Mouse (Mus musculus) stomach, postnatal 0 days (tissue): ENCODE results near the gene Sec23a. TPM values are rescaled to one million over a fixed set of nuclear protein-coding genes. Genes with fewer than 3 reads are reported as not detected.
A peak's percentile ranks its signal among the peaks of the same experiment; 100 is the strongest.
"Not testable (repeated sequence)": the region's sequence is repeated elsewhere in the genome, so short reads cannot be mapped to it uniquely, and the experiment has no call there.

Source experiments
- ATAC-seq: fragments of 200-750 bp; cut with Nextera tagmentation; 2 replicates; pipeline ENCODE4 v1.8.0; 2017; ENCODE audit not compliant: low FRiP score, low TSS enrichment
- DNase-seq: peaks from one replicate; pipeline ENCODE4 v3.0.0-alpha.2; 2016; ENCODE audit warnings: low spot score
- H3K27ac ChIP-seq: fragments of 300-500 bp; sonication (generic); replicated peaks from 2 replicates; pipeline ENCODE4 v1.5.1; 2014; ENCODE audit warnings: mild to moderate bottlenecking, control low read depth
- H3K27me3 ChIP-seq: fragments of 300-500 bp; sonication (generic); 2 replicates; pipeline ENCODE4 v1.6.1; 2014; ENCODE audit warnings: low read length; ENCODE audit not compliant: control insufficient read depth, insufficient read depth
- H3K36me3 ChIP-seq: fragments of 300-500 bp; sonication (generic); 2 replicates; pipeline ENCODE4 v1.6.1; 2014; ENCODE audit warnings: low read length, mixed read lengths; ENCODE audit not compliant: control insufficient read depth, insufficient read depth
- H3K4me1 ChIP-seq: fragments of 300-500 bp; sonication (generic); replicated peaks from 2 replicates; pipeline ENCODE4 v1.6.1; 2014; ENCODE audit warnings: antibody characterized with exemption; ENCODE audit not compliant: control insufficient read depth, insufficient read depth
- H3K4me2 ChIP-seq: fragments of 300-500 bp; sonication (generic); replicated peaks from 2 replicates; pipeline ENCODE4 v1.6.1; 2014; ENCODE audit warnings: low read depth, mild to moderate bottlenecking, control low read depth, moderate library complexity
- H3K4me3 ChIP-seq: fragments of 300-500 bp; sonication (generic); 2 replicates; pipeline ENCODE4 v1.5.1; 2014; ENCODE audit warnings: low read depth, low read length, control low read depth
- H3K9ac ChIP-seq: fragments of 300-500 bp; sonication (generic); 2 replicates; pipeline ENCODE4 v1.6.1; 2014; ENCODE audit warnings: mild to moderate bottlenecking, low read length, control low read depth, mixed read lengths
- H3K9me3 ChIP-seq: fragments of 300-500 bp; sonication (generic); 2 replicates; pipeline ENCODE4 v1.6.1; 2016; ENCODE audit warnings: low read length; ENCODE audit not compliant: control insufficient read depth
- CTCF ChIP-seq: IDR thresholded peaks from 2 replicates; pipeline ENCODE4 v1.5.1; 2016; ENCODE audit warnings: antibody characterized with exemption, low read depth, mild to moderate bottlenecking, moderate library complexity
- EP300 ChIP-seq: optimal IDR thresholded peaks from 2 replicates; pipeline ENCODE3; 2016; ENCODE audit warnings: antibody characterized with exemption
- WGBS: fragments of 180-500 bp; shearing (Covaris S2); extraction: QIAGEN DNeasy Blood & Tissue Kit; methylation state at CpG from one replicate; pipeline ENCODE4 v1.1.7; 2014; 5-methylcytosine and 5-hydroxymethylcytosine counted together
- polyA plus RNA-seq: library from polyadenylated mRNA; unstranded; fragments of >200 nt; fragmentation: Nextera tagmentation; extraction: Ambion mirVana; gene quantifications from 2 replicates; pipeline ENCODE4 v1.2.1, GENCODE M21; 2015

The Sec23a gene
- polyA plus RNA-seq = 32.4 and 33.7 TPM in 2 replicates

GRCm38 (mm10) chr12:59011844-59012709 lies at the start of gene Sec23a:
TSS of gene Sec23a (minus strand) at chr12:59012017.
- H3K27me3 ChIP-seq = no peaks in the 10 kb centered on the region
- DNase-seq = peak; percentile 99
- WGBS = 0% methylated on average over 48 of the region's 48 CpGs

GRCm38 (mm10) chr12:59060993-59061595 lies 49.3 kb upstream of the Sec23a start, which contains the start of gene Trappc6b:
TSS of gene Trappc6b (minus strand) at chr12:59061472.
- TF ChIP-seq CTCF (peak; percentile 43), EP300 (no peak)
- Histone ChIP-seq H3K4me1 (0 out of 2 replicates have a peak, but pooled peaks cover 2% of the 10 kb centered on the region), H3K4me3 (peak within 1 kb of the TSS; percentile 74), H3K4me2 (peak within 1 kb of the TSS; percentile 67), H3K9me3 (no peaks in the 10 kb centered on the region), H3K27ac (peak within 1 kb of the TSS; percentile 97), H3K9ac (peak within 1 kb of the TSS; percentile 91), H3K36me3 (no peaks in the 10 kb centered on the region; the same call in 1 of the 2 replicates), H3K27me3 (no peaks in the 10 kb centered on the region)
- peak; percentile 84 for DNase-seq
- under 1% methylated on average over 44 of the region's 49 CpGs for WGBS
- ATAC-seq = peak; percentile 97

More at GRCm38 (mm10) chr12:59011844-59012709, at the start of gene Sec23a:
- peak within 1 kb of the TSS; percentile 92 for H3K9ac ChIP-seq
- H3K36me3 ChIP-seq = no peaks in the 10 kb centered on the region
- peak; percentile 98 for ATAC-seq
- H3K4me1 ChIP-seq = peaks cover 5% of the 10 kb centered on the region
- TF ChIP-seq CTCF (no peak), EP300 (no peak)
- peak within 1 kb of the TSS; percentile 82 for H3K4me2 ChIP-seq
- H3K4me3 ChIP-seq = peak within 1 kb of the TSS; percentile 79
- H3K9me3 ChIP-seq = no peaks in the 10 kb centered on the region
- peak within 1 kb of the TSS; percentile 98 for H3K27ac ChIP-seq

GRCm38 (mm10) chr12:59060322-59060721 lies 48.5 kb upstream of the Sec23a start:
- ATAC-seq (no peak), DNase-seq (no peak)
- WGBS = 37% methylated on average over 4 of the region's 4 CpGs
- H3K27me3 ChIP-seq = no peaks in the 10 kb centered on the region
- H3K4me3 ChIP-seq = peak overlapping the region; percentile 74
- H3K27ac ChIP-seq = peak overlapping the region; percentile 97
- H3K9ac ChIP-seq = peak overlapping the region; percentile 91
- H3K4me1 ChIP-seq = 0 out of 2 replicates have a peak, but pooled peaks cover 2% of the 10 kb centered on the region
- H3K4me2 ChIP-seq = peak overlapping the region; percentile 67
- no peaks in the 10 kb centered on the region for H3K9me3 ChIP-seq
- TF ChIP-seq CTCF (no peak), EP300 (no peak)
- H3K36me3 ChIP-seq = no peaks in the 10 kb centered on the region; the same call in 1 of the 2 replicates

- 81% methylated on average over 5 of the region's 5 CpGs for WGBS
- not testable (repeated sequence) for H3K36me3 ChIP-seq, H3K27ac ChIP-seq, H3K27me3 ChIP-seq, H3K9ac ChIP-seq, H3K9me3 ChIP-seq, DNase-seq, H3K4me2 ChIP-seq, H3K4me3 ChIP-seq, ATAC-seq, H3K4me1 ChIP-seq
Observed at GRCm38 (mm10) chr12:59058242-59058641, 46.4 kb upstream of the Sec23a start.

- no peak overlapping the region for H3K4me3 ChIP-seq
- DNase-seq (no peak), ATAC-seq (no peak)
- WGBS = 97% methylated on average over 11 of the region's 11 CpGs
- no peak overlapping the region for H3K4me2 ChIP-seq
- no peak overlapping the region for H3K9ac ChIP-seq
- no peak overlapping the region for H3K27ac ChIP-seq
- TF ChIP-seq EP300 = no peak
- no peak for TF ChIP-seq CTCF
- no peaks in the 10 kb centered on the region for H3K27me3 ChIP-seq
- no peaks in the 10 kb centered on the region; the same call in 1 of the 2 replicates for H3K36me3 ChIP-seq
- H3K9me3 ChIP-seq = no peaks in the 10 kb centered on the region
- 0 out of 2 replicates have a peak, but pooled peaks cover 2% of the 10 kb centered on the region for H3K4me1 ChIP-seq
Observed at GRCm38 (mm10) chr12:59056222-59056621, 44.4 kb upstream of the Sec23a start.
